Mouse (Mus musculus): ENCODE results near the gene Rbm11. TPM values are rescaled to one million over a fixed set of nuclear protein-coding genes. Genes with fewer than 3 reads are reported as not detected.

Gene Rbm11
- polyA plus RNA-seq (2017; shearing (Covaris generic)) = 1 to 10 TPM in 1 of 2 experiments, under 1 TPM in 1; 0.67 to 1.4 TPM

GRCm38 (mm10) chr16:75592671-75593500 is at the start of gene Rbm11:
Gene Rbm11 (plus strand): TSS chr16:75592844.
- peak; percentile 84 for ATAC-seq

- ATAC-seq = no peak
Measured at GRCm38 (mm10) chr16:75545310-75545709, 47.3 kb upstream of the Rbm11 start.

GRCm38 (mm10) chr16:75562910-75563309 is 29.7 kb upstream of the Rbm11 start:
- ATAC-seq = no peak

- no peak for ATAC-seq
Measured at GRCm38 (mm10) chr16:75582279-75582678, 10.4 kb upstream of the Rbm11 start.

GRCm38 (mm10) chr16:75585961-75586360 is 6.7 kb upstream of the Rbm11 start, which contains the start of gene Lipi:
Gene Lipi (minus strand): TSS chr16:75586061.
- ATAC-seq = no peak

- ATAC-seq = no peak
Measured at GRCm38 (mm10) chr16:75586466-75586865, 6.2 kb upstream of the Rbm11 start.

- peak; percentile 31 for ATAC-seq
Measured at GRCm38 (mm10) chr16:75593501-75594183, 998 bp downstream of the Rbm11 start.

GRCm38 (mm10) chr16:75606415-75606814 is 13.8 kb downstream of the Rbm11 start:
- peak; percentile 76 for ATAC-seq

- no peak for ATAC-seq
Measured at GRCm38 (mm10) chr16:75612561-75612960, 19.9 kb downstream of the Rbm11 start.

GRCm38 (mm10) chr16:75617651-75618349 is 25.2 kb downstream of the Rbm11 start:
- ATAC-seq = peak; percentile 90

GRCm38 (mm10) chr16:75627862-75628261 is 35.2 kb downstream of the Rbm11 start:
- no peak for ATAC-seq

Other genes with a start within 250 kb of the Rbm11 start
- gene Lipi, start 6.8 kb upstream of the Rbm11 start, polyA plus RNA-seq (2017; shearing (Covaris generic)) = not detected
- gene Hspa13, start 174.3 kb downstream of the Rbm11 start, polyA plus RNA-seq (2017; shearing (Covaris generic)) = 1 to 10 TPM; 9.3 to 10.0 TPM